Mouse (Mus musculus): ENCODE measurements at regions not wholly inside any gene's neighbourhood (a gene's known extent, or its start where the extent isn't known, plus 50 kb on each side); places are given as distances from the start of the nearest gene placed in this dataset.

DNA sequence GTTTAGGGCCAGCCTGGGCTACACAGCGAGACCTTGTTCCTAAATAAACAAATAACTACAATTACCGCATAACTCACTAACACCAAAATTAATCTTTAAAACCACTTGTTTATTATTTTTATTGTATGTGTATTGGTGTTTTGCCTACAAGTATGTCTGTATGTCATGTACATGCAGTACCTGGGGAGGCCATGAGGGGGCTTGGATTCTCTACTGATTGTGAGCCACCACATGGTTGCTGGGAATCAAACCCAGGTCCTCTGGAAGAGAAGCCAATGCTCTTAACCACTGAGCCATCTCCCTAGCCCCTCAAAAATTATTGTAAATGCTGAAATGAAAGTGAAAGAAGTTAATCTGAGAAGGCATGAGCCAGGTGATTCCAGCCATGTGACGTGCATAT, 182.4 kb downstream of the Tpra1 start:
- no peak for TF ChIP-seq POLR2A (IDR thresholded peaks at IDR 0.05; ENCODE audit: borderline replicate concordance, extremely low read depth, insufficient read depth, insufficient read length, poor library complexity, severe bottlenecking)
- peak; percentile 26; the same call in 1 of the 2 replicates for TF ChIP-seq CTCF (IDR thresholded peaks at IDR 0.05; ENCODE audit: borderline replicate concordance, extremely low read depth, insufficient read depth, insufficient read length)

Measured in brain, embryonic 14.5 days (tissue).